Mouse (Mus musculus) T-helper 2 cell (primary cell): ENCODE data around the gene Acvrl1.

Experiments
- in situ Hi-C: fragments of 300-600 bp; cut with MboI, MseI; formaldehyde crosslinking; loops from one replicate; pipeline ENCODE4 v1.15.1; 2025; ENCODE audit warnings: high pct_unique_total_duplicates

Gene Acvrl1

GRCm38 (mm10) chr15:101191459-101192259, 63.3 kb downstream of the Acvrl1 start:
- in situ Hi-C loops, result no loop called here

- in situ Hi-C loops, result no loop called here
Measured at GRCm38 (mm10) chr15:101192260-101192640, 63.9 kb downstream of the Acvrl1 start.

GRCm38 (mm10) chr15:101192651-101193050, 64.3 kb downstream of the Acvrl1 start:
- in situ Hi-C loops, result no loop called here

- in situ Hi-C loops, result no loop called here
Measured at GRCm38 (mm10) chr15:101193971-101194370, 65.6 kb downstream of the Acvrl1 start.
